Mouse (Mus musculus): ENCODE measurements around the gene Evc2. TPM values are rescaled to one million over a fixed set of nuclear protein-coding genes. Genes with fewer than 3 reads are reported as not detected.

Gene Evc2
- polyA plus RNA-seq, 1 experiment, result 7.0 TPM

DNA sequence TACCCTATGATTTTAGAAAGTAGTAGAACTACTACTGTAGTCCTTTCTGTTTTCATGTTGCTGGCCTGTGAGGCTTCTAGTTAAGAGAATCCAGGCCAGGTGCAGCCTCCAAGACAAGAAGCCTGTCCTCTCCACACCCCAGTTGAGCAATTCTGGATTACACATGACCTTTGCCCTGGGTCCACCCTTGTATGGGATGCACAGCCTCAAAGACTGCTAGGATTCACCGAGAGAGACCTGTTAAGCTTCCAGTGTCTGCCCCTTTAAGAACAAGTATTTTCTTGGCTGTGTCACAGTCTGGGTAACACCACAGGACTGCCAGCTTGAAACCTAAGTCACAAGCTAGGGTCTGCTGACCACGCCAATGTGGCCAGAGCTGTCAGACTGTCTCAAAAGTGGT, 119.9 kb downstream of the Evc2 start:
- TF ChIP-seq POLR2AphosphoS2 (IDR thresholded peaks at IDR 0.05; ENCODE audit: insufficient read length, low read depth) (no peak), MAX (IDR thresholded peaks at IDR 0.05; ENCODE audit: low read depth) (no peak)
- no peaks in the 10 kb centered on the region for H3K36me3 ChIP-seq (ENCODE audit: control insufficient read depth, insufficient read depth)
- H3ac ChIP-seq (ENCODE audit: control insufficient read depth, insufficient read length), result no peak overlapping the region
- H3K27me3 ChIP-seq (ENCODE audit: control insufficient read depth, insufficient read depth, insufficient read length), result no peaks in the 10 kb centered on the region
- H3K4me2 ChIP-seq (ENCODE audit: low read depth), result no peak overlapping the region
- H3K79me2 ChIP-seq (ENCODE audit: control insufficient read depth, insufficient read depth), result no peaks in the 10 kb centered on the region
- H3K4me3 ChIP-seq, result no peak overlapping the region

DNA sequence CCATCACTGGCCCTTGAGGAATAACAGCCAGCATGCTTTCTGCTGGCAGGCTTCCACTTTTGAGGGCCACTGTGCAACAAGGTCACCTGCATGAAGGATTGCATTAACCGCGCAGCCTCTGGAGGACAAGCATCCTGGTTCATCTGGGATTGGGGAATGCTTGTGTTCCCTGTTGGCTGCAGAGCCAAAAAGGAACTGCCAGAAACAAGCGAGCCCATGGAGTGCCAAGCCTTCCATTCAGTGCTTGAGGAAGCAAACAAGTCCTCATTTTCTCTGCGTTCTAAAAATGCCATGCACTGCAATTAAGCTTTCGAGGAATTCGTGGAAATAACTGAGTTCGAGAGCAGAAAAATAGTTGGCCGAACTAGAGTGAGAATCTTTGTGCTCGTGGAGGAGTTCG, 127.2 kb downstream of the Evc2 start:
- TF ChIP-seq MAX (IDR thresholded peaks at IDR 0.05; ENCODE audit: low read depth) (no peak), MYOG (IDR thresholded peaks at IDR 0.05; ENCODE audit: control insufficient read depth in 1 of 3, insufficient read depth in 1 of 3, insufficient read length in 2 of 3, low read depth in 2 of 3) (no peak), E2F4 (IDR thresholded peaks at IDR 0.05; ENCODE audit: insufficient read depth) (no peak), POLR2A (IDR thresholded peaks at IDR 0.05; ENCODE audit: insufficient read length, low read depth) (no peak), USF1 (IDR thresholded peaks at IDR 0.05; ENCODE audit: low read depth) (no peak), POLR2AphosphoS2 (IDR thresholded peaks at IDR 0.05; ENCODE audit: insufficient read length, low read depth) (no peak), SRF (IDR thresholded peaks at IDR 0.05; ENCODE audit: control insufficient read depth, insufficient read length, low read depth) (no peak), TCF12 (IDR thresholded peaks at IDR 0.05; ENCODE audit: insufficient read depth, poor library complexity, severe bottlenecking) (no peak), REST (IDR thresholded peaks at IDR 0.05; ENCODE audit: insufficient read depth, insufficient read length) (no peak), TCF3 (IDR thresholded peaks at IDR 0.05; ENCODE audit: insufficient read length, low read depth) (no peak), CEBPB (IDR thresholded peaks at IDR 0.05; ENCODE audit: insufficient read depth, poor library complexity, severe bottlenecking) (no peak), MYOD1 (IDR thresholded peaks at IDR 0.05; ENCODE audit: control insufficient read depth in 1 of 3, insufficient read length in 2 of 3, low read depth in 2 of 3) (no peak)
- H3K36me3 ChIP-seq (ENCODE audit: control insufficient read depth, insufficient read depth), result no peaks in the 10 kb centered on the region
- H3K4me2 ChIP-seq (ENCODE audit: low read depth), result no peak overlapping the region
- H3ac ChIP-seq (ENCODE audit: control insufficient read depth, insufficient read length), result no peak overlapping the region
- H3K79me2 ChIP-seq (ENCODE audit: control insufficient read depth, insufficient read depth), result no peaks in the 10 kb centered on the region
- no peak overlapping the region for H3K4me3 ChIP-seq
- H3K27me3 ChIP-seq (ENCODE audit: control insufficient read depth, insufficient read depth, insufficient read length), result no peaks in the 10 kb centered on the region

DNA sequence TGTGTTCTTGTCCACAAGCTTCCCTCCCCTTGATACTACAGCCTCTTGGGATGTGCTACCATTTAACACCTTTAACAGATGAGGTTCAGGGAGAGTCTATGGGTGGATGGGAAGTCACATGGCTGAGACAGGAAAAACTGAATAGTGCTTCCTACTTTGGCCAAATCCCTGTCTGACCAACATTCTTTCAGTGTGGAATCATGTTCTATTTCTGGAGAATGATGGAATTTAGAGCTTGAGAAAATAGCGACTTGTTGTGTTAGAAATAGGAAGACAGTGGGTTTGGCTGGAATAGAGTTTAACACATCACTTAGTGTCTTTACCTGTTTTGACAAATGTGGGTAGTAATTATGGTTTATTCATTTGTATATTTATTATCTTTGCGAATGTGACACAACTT, 129.3 kb downstream of the Evc2 start:
- Histone ChIP-seq H3K79me2 (ENCODE audit: control insufficient read depth, insufficient read depth) (no peaks in the 10 kb centered on the region), H3K4me2 (ENCODE audit: low read depth) (no peak overlapping the region), H3K27me3 (ENCODE audit: control insufficient read depth, insufficient read depth, insufficient read length) (peaks cover 3% of the 10 kb centered on the region), H3K36me3 (ENCODE audit: control insufficient read depth, insufficient read depth) (no peaks in the 10 kb centered on the region), H3ac (ENCODE audit: control insufficient read depth, insufficient read length) (no peak overlapping the region), H3K4me3 (no peak overlapping the region)
- peak; percentile 46 for TF ChIP-seq USF1 (IDR thresholded peaks at IDR 0.05; ENCODE audit: low read depth)
- TF ChIP-seq MYOD1 (IDR thresholded peaks at IDR 0.05; ENCODE audit: control insufficient read depth in 1 of 3, insufficient read length in 2 of 3, low read depth in 2 of 3), result no peak
- TF ChIP-seq REST (IDR thresholded peaks at IDR 0.05; ENCODE audit: insufficient read depth, insufficient read length), result no peak
- TF ChIP-seq TCF12 (IDR thresholded peaks at IDR 0.05; ENCODE audit: insufficient read depth, poor library complexity, severe bottlenecking), result no peak

DNA sequence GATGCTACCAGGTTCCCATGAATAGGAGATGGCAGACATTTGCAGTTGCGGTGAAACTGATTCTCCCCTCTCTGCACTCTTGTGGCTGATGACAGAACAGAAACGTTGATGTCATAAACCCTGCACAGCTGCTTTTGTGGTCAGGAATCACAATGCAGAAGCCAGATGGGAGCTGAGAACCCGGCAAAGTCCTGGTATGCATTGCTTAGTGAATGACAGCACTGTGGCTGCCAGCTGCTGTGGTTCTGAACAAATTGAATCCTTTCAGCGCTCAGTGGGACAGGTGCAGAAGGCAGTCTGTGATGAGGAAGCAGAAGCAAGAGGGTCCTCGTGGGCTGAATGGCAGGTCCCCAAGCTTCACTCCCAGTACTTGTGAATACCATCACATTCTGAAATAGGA, 130.7 kb downstream of the Evc2 start:
- no peaks in the 10 kb centered on the region for H3K79me2 ChIP-seq (ENCODE audit: control insufficient read depth, insufficient read depth)

DNA sequence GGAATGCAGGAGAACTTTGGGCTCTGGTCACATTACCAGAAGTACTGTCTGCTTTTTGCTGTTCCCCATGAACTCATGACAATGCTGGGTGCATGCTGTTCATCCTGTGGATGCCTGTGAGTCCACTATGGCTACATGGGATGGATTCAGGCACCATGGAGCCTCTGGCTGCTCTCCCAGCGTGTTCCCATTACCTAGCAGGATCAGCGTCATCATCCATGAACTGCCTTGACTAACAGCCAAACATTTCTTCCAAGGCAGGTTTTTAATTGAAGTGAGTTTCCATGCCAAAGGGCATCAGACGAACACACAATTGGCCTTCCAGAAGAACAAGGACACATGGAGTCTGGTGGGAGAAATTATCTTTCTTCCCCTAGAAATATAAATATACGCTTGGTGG, 133.3 kb downstream of the Evc2 start:
- H3K27me3 ChIP-seq (ENCODE audit: control insufficient read depth, insufficient read depth, insufficient read length), result peaks cover 3% of the 10 kb centered on the region
- H3K36me3 ChIP-seq (ENCODE audit: control insufficient read depth, insufficient read depth), result no peaks in the 10 kb centered on the region
- TF ChIP-seq CEBPB (IDR thresholded peaks at IDR 0.05; ENCODE audit: insufficient read depth, poor library complexity, severe bottlenecking) (no peak), MAX (IDR thresholded peaks at IDR 0.05; ENCODE audit: low read depth) (no peak), SRF (IDR thresholded peaks at IDR 0.05; ENCODE audit: control insufficient read depth, insufficient read length, low read depth) (no peak), MYOG (IDR thresholded peaks at IDR 0.05; ENCODE audit: control insufficient read depth in 1 of 3, insufficient read depth in 1 of 3, insufficient read length in 2 of 3, low read depth in 2 of 3) (no peak), E2F4 (IDR thresholded peaks at IDR 0.05; ENCODE audit: insufficient read depth) (no peak), POLR2A (IDR thresholded peaks at IDR 0.05; ENCODE audit: insufficient read length, low read depth) (no peak), REST (IDR thresholded peaks at IDR 0.05; ENCODE audit: insufficient read depth, insufficient read length) (no peak), TCF12 (IDR thresholded peaks at IDR 0.05; ENCODE audit: insufficient read depth, poor library complexity, severe bottlenecking) (no peak), POLR2AphosphoS2 (IDR thresholded peaks at IDR 0.05; ENCODE audit: insufficient read length, low read depth) (no peak), TCF3 (IDR thresholded peaks at IDR 0.05; ENCODE audit: insufficient read length, low read depth) (no peak), MYOD1 (IDR thresholded peaks at IDR 0.05; ENCODE audit: control insufficient read depth in 1 of 3, insufficient read length in 2 of 3, low read depth in 2 of 3) (no peak), USF1 (IDR thresholded peaks at IDR 0.05; ENCODE audit: low read depth) (no peak)
- no peak overlapping the region for H3K4me2 ChIP-seq (ENCODE audit: low read depth)
- no peaks in the 10 kb centered on the region for H3K79me2 ChIP-seq (ENCODE audit: control insufficient read depth, insufficient read depth)
- no peak overlapping the region for H3ac ChIP-seq (ENCODE audit: control insufficient read depth, insufficient read length)
- no peak overlapping the region for H3K4me3 ChIP-seq

More for the DNA sequence above, 130.7 kb downstream of the Evc2 start:
- peaks cover 3% of the 10 kb centered on the region for H3K27me3 ChIP-seq (ENCODE audit: control insufficient read depth, insufficient read depth, insufficient read length)
- H3K4me2 ChIP-seq (ENCODE audit: low read depth), result no peak overlapping the region
- no peaks in the 10 kb centered on the region for H3K36me3 ChIP-seq (ENCODE audit: control insufficient read depth, insufficient read depth)
- TF ChIP-seq REST (IDR thresholded peaks at IDR 0.05; ENCODE audit: insufficient read depth, insufficient read length) (no peak), USF1 (IDR thresholded peaks at IDR 0.05; ENCODE audit: low read depth) (no peak), MAX (IDR thresholded peaks at IDR 0.05; ENCODE audit: low read depth) (no peak), MYOG (IDR thresholded peaks at IDR 0.05; ENCODE audit: control insufficient read depth in 1 of 3, insufficient read depth in 1 of 3, insufficient read length in 2 of 3, low read depth in 2 of 3) (peak; percentile 65 to 93 (median 75)), POLR2AphosphoS2 (IDR thresholded peaks at IDR 0.05; ENCODE audit: insufficient read length, low read depth) (no peak), CEBPB (IDR thresholded peaks at IDR 0.05; ENCODE audit: insufficient read depth, poor library complexity, severe bottlenecking) (peak; percentile 39; the same call in 1 of the 2 replicates), SRF (IDR thresholded peaks at IDR 0.05; ENCODE audit: control insufficient read depth, insufficient read length, low read depth) (no peak), TCF12 (IDR thresholded peaks at IDR 0.05; ENCODE audit: insufficient read depth, poor library complexity, severe bottlenecking) (peak; percentile 88), E2F4 (IDR thresholded peaks at IDR 0.05; ENCODE audit: insufficient read depth) (no peak), MYOD1 (IDR thresholded peaks at IDR 0.05; ENCODE audit: control insufficient read depth in 1 of 3, insufficient read length in 2 of 3, low read depth in 2 of 3) (peak in 2 of 3 experiments; percentile 91), POLR2A (IDR thresholded peaks at IDR 0.05; ENCODE audit: insufficient read length, low read depth) (no peak), TCF3 (IDR thresholded peaks at IDR 0.05; ENCODE audit: insufficient read length, low read depth) (peak; percentile 88)
- no peak overlapping the region for H3K4me3 ChIP-seq
- H3ac ChIP-seq (ENCODE audit: control insufficient read depth, insufficient read length), result no peak overlapping the region
